Mouse (Mus musculus) thymus, postnatal 14 days (tissue): ENCODE results near the gene Atf3.

Source experiments
- DNase-seq: peaks from one replicate; pipeline ENCODE4 v3.0.0; 2021

Atf3 gene

DNA sequence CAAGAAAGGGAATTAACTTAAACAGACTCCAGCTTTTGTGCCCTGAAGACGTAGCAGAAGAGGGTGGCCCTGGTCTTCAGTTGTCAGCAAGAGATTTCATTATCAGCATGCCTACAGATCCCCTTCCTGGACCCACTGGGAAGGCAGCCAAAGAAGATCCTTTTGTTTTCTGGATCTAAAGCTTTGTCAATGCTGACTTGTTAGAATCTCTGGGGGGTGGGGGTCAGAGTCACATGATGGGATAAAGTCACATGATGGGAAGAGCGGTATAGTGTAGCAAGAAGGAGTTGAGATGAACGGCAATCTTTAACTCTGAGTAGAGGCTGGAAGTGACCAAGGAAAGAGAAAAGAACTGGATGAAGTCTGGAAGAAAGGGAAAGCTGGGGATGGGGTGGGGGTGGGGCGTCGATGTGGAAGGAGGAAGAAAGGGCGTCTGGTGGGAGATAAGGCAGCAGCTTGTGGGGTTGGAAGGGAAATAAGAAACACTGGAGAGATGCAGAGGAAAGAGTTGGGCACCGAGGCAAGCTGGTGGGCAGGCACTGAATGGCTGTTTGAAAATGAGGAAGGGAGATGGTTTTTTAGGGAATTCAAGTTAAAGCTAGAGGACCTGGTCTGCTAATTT lies 78.9 kb downstream of the Atf3 start:
- no peak for DNase-seq

DNA sequence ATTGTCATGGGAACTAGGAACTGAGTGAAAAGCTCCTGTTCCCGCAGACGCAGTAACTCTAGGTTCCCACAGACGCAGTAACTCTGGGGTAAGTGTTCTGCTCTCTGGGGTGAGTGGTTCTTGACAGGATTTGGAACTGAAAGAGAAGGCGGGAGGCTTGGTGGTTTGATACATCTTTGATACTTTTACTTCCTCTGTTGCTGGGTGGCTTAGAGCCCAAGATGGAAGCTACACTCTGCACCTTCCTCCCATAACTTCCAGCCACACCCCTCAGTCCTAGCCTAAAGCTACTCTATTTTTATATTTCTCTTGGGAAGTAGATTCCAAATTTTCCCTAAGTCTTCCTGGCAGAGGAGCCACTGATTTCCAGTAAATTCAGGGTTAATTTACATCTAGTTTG lies 79.4 kb downstream of the Atf3 start:
- DNase-seq, result no peak

DNA sequence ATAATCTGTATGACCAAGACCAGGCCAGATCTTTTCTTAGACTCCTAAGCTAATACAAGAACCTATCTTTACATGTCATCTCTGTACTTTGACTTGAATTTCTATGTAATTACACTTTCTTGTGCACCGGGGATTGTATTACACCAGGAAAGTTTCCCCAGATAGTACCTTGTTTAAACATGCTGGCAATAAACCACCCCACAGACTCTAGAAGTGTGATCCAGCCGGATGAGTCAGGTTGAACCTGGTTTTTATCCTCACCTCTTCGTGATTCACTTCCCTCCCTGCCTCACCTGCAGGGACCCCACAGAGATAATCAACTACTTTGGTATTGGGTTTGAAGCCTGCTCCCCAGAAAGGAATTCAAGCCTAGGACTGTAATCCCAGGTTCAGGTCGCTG lies 82.4 kb downstream of the Atf3 start:
- DNase-seq, result no peak

DNA sequence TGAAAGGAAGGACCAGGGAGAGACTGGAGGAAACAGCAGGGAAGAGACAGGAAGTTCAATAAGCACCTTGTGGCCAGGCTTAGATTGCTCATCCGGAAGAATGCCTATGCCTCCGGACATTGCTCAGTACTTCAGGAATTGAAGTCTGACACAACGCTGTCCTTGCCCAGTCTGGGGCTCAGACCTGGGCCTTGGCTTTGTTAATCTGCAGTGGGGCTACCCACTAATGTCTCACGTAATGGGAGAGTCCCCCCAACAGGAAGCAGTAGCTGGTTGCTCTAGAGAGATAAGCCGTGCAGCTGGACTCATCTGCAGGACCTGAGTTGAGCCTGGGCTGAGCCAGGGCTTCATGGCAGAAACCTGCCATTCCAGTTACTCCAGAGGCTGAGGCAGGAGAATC lies 84.9 kb downstream of the Atf3 start:
- DNase-seq, result no peak

DNA sequence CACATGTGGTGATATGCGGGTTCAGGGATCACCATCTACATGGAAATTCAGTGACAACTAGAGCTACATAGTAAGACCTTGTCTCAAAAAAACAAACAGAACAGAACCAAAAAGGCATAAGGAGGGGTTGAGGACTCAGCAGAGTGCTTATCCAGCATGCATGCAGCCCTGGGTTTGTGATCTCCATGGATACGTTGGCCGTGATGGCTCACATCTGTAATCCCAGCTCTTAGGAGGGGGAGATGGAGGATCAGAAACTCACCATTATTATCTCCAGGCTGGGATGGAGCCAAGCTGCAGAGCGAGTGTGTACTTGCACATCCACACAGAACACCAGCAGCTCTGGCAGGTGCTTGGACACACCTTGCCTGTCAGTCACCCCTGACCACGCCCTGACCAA lies 85.6 kb downstream of the Atf3 start:
- no peak for DNase-seq

DNA sequence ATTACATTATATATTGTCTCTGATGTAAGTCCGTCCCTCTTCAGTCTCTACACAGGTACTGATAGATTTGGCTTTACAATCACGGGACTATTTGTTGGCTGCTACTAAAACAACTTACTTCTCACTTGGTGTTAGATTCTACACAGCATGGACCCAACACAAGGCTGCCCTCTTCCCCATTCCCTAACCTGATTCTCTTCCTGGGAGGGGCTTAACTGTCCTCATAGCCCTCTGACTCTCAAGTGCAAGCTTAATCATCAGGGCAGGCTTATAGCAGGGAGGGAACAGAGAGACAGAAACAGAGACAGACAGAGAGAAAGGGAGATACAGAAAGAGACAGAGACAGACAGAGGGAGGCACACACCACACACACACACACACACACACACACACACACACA lies 86.1 kb downstream of the Atf3 start:
- no peak for DNase-seq

DNA sequence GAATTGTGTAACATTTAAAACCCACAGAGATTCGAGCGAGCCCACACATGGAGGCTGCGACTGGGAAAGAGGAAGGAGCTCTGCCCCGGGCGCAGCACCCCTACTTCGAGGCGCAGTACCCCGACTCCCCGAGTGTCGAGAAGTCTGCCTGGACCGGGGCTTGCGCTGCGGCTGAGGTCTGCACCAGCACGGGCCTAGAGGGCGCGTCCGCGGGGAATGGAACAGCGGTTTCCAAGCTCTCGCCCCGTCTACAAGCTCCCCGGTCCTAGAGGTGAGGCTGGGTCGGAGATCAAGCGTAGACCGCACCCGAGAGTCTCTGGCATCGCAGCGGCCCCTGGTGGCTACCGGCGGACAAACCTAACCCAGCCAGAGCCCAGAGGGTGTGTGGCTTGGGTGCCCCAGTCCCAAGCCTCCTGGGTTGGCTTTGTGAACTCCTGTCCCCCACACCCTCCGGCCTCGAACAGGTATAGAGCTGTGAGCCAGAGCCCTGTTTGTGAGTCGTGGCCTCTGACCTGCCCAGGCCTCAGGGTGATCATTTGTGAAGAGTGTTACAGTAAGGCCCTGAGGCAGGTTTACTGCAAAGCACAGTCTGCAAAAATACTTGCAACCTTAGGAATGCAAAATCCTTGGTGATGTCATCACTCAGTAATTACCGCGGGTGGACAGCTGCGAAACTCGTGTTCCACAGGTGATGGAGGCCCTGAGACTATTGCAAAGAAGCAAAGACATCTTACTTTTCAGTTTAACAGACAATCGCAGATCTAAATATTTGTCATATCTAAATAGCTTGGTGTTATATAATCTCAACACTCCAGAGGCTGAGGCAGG lies 91.8 kb downstream of the Atf3 start:
- DNase-seq, result peak; percentile 75

DNA sequence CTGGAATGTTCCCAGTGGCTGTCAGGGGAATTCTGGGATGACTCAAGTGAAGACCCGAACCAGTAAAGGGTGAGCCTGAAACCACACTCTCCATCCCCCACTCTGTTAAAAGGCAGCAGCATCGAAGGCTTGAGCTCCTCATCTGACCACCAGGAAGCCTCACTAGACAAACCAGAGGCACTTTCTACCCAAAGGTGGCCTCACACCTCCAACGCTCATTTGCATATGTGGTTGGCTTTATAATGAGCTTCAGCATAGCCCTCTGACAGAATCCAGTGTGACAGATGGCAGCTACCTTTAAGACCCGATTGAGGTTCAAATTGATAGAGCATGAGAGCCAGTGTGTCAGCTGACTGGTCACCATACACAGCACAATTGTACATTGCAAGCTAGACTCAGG lies 93.6 kb downstream of the Atf3 start:
- no peak for DNase-seq

DNA sequence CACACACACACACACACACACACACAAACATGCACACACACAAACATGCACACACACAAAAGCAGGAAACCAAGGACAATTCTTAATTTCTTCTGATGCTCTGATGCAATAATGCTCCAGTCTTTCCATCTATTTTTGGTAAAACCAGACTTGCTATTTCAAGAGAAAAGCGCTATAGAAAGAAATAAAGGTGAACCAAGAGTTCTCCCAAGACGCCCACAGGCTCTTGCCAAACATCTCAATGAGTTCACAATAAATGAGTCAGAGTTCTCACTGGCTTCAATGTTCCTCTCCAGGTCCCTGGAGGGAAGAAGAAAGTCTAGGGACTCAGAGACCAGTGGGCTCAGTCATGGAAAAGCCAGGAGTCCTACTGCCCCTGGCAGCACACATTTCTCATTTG lies 94.1 kb downstream of the Atf3 start:
- DNase-seq, result no peak

DNA sequence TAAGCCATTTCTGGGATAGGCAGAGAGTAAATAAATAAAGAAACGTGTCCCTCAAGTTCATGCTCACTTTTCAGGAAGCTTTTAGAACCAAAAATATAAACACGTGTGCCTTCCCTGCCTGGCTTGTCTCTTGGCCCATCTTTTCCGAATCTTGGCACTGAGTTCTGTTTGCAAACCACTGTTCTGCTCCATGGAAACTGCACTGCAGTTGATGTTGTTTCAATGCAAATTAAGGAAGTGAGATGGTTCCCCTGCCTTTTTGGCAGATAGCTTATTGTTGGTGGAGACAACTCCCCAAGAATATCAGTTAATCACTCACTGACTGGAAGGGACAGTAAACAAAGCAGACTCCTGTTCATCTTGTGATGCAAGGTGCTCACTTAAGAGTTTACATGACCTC lies 95.1 kb downstream of the Atf3 start:
- DNase-seq, result no peak
